Mouse (Mus musculus): ENCODE results near the gene Dscam.

GRCm38 (mm10) chr16:96722135-96722534 lies 448.4 kb downstream of the Dscam start:
- TF ChIP-seq POLR2A (IDR thresholded peaks at IDR 0.05; ENCODE audit: extremely low read depth, insufficient read depth, low read length) (no peak), CTCF (IDR thresholded peaks at IDR 0.05; ENCODE audit: low read depth, low read length) (no peak; the same call in 1 of the 2 replicates)
